Mouse (Mus musculus) cortical plate, adult 2 months (tissue): ENCODE results near the gene Ncam2.

Experiments used
- CTCF ChIP-seq: fragments of 200-500 bp; IDR thresholded peaks from 2 replicates; pipeline ENCODE4 v1.5.1; 2011; ENCODE audit warnings: mild to moderate bottlenecking, control low read depth, low read length; ENCODE audit not compliant: insufficient read depth; ENCODE audit errors: extremely low read depth
- POLR2A ChIP-seq: fragments of 200-500 bp; IDR thresholded peaks from 2 replicates; pipeline ENCODE4 v1.6.1; 2011; ENCODE audit warnings: mild to moderate bottlenecking, low read length, control low read depth; ENCODE audit not compliant: insufficient read depth; ENCODE audit errors: extremely low read depth

DNA sequence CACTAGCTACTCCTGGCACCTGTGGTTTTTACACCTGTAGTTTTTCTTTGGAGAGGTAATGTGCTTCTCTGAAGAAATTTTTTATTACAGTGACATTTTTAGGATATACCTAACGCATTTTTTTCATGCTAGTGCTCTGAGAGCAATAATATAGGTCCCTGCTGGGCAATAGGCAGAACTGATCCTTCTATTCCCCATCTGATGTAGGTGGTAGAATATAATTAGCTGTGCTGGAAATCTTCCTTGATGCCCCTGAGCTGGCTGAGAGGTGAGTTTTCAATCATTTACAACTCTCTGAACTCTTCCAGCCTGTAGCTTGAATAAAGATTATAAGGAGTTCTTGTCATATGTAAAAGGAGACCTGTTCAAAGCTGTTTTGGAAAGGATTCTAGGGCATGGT is 272.4 kb downstream of the Ncam2 start:
- TF ChIP-seq CTCF (no peak), POLR2A (no peak)
